Mouse (Mus musculus) common myeloid progenitor, adult 5-6 weeks (primary cell): ENCODE measurements around the gene Rad52. TPM values are rescaled to one million over a fixed set of nuclear protein-coding genes. Genes with fewer than 3 reads are reported as not detected.

Source experiments
- total RNA-seq: library from RNA; stranded (forward); fragments of 200-1000, 187-1606 nt; gene quantifications from 2 replicates; pipeline ENCODE4 v1.2.3, GENCODE M21; 2017

The Rad52 gene
- total RNA-seq, 1 experiment from 2014 or later, result 21.1 TPM

Other genes starting within 250 kb of the Rad52 start
- gene Erc1, start 54.5 kb upstream of the Rad52 start, total RNA-seq, result 11.5 and 13.9 TPM in 2 replicates
- gene Wnk1, start 136.0 kb downstream of the Rad52 start, total RNA-seq, result 237 and 332 TPM in 2 replicates
- not detected in 2 replicates for gene Ninj2, start 190.7 kb downstream of the Rad52 start, total RNA-seq